Mouse (Mus musculus) G1E (cell line): ENCODE measurements at regions not wholly inside any gene's neighbourhood (a gene's known extent, or its start where the extent isn't known, plus 50 kb on each side); places are given as distances from the start of the nearest gene placed in this dataset.

ENCODE experiments used
- ATAC-seq: 2 replicates; pipeline ENCODE4 v1.8.0; 2016; ENCODE audit warnings: mild to moderate bottlenecking; ENCODE audit not compliant: insufficient number of reproducible peaks, poor library complexity, low FRiP score, severe bottlenecking; ENCODE audit errors: extremely low read depth
- DNase-seq: peaks from one replicate; pipeline ENCODE4 v3.0.0; 2012; ENCODE audit warnings: low spot score
- H3K27me3 ChIP-seq: 2 replicates; pipeline ENCODE4 v1.6.1; 2012; ENCODE audit warnings: mild to moderate bottlenecking, low read length, inconsistent platforms; ENCODE audit not compliant: insufficient read depth
- H3K36me3 ChIP-seq: replicated peaks from 2 replicates; pipeline ENCODE3; 2012; ENCODE audit warnings: mild to moderate bottlenecking, inconsistent platforms
- H3K4me1 ChIP-seq: 2 replicates; pipeline ENCODE4 v1.6.1; 2012; ENCODE audit warnings: low read depth, low read length, inconsistent platforms, mixed read lengths; ENCODE audit not compliant: insufficient read depth
- H3K4me3 ChIP-seq: 2 replicates; pipeline ENCODE4 v1.5.1; 2012; ENCODE audit warnings: low read depth, mild to moderate bottlenecking, inconsistent platforms, low read length, moderate library complexity, mixed read lengths
- H3K9me3 ChIP-seq: replicated peaks from 2 replicates; pipeline ENCODE4 v1.6.1; 2012; ENCODE audit warnings: inconsistent platforms
- CTCF ChIP-seq: IDR thresholded peaks from 2 replicates; pipeline ENCODE4 v1.5.1; 2012; ENCODE audit warnings: low read depth, low read length, inconsistent platforms, mixed read lengths
- GATA1 ChIP-seq: IDR thresholded peaks from 2 replicates; pipeline ENCODE4 v1.6.1; 2012; ENCODE audit warnings: borderline replicate concordance, low read length, inconsistent platforms, mixed read lengths
- GATA2 ChIP-seq: IDR thresholded peaks from 2 replicates; pipeline ENCODE4 v1.6.1; 2012; ENCODE audit warnings: low read depth, low read length, inconsistent platforms, borderline replicate concordance
- POLR2AphosphoS5 ChIP-seq: IDR thresholded peaks from 2 replicates; pipeline ENCODE4 v1.6.1; 2012; ENCODE audit warnings: low read depth, low read length, inconsistent platforms; ENCODE audit not compliant: insufficient replicate concordance
- TAL1 ChIP-seq: conservative IDR thresholded peaks from 2 replicates; pipeline ENCODE4 v1.6.1; 2012; ENCODE audit warnings: low read depth, low read length, inconsistent platforms, mixed read lengths

GRCm38 (mm10) chr1:35864246-35864645 is 204.0 kb upstream of the Hs6st1 start:
- TF ChIP-seq POLR2AphosphoS5 = no peak
- no peak for TF ChIP-seq CTCF
- no peak for TF ChIP-seq GATA1
- TF ChIP-seq TAL1 = no peak
- TF ChIP-seq GATA2 = no peak
- Histone ChIP-seq H3K36me3 (no peaks in the 10 kb centered on the region), H3K9me3 (no peaks in the 10 kb centered on the region), H3K4me1 (no peaks in the 10 kb centered on the region), H3K27me3 (peaks cover 5% of the 10 kb centered on the region), H3K4me3 (no peak overlapping the region)
- no peak for DNase-seq
- no peak for ATAC-seq

GRCm38 (mm10) chr1:35865263-35865662 is 202.9 kb upstream of the Hs6st1 start:
- Histone ChIP-seq H3K4me3 (no peak overlapping the region), H3K27me3 (peaks cover 10% of the 10 kb centered on the region), H3K36me3 (no peaks in the 10 kb centered on the region), H3K4me1 (no peaks in the 10 kb centered on the region), H3K9me3 (no peaks in the 10 kb centered on the region)
- ATAC-seq (no peak), DNase-seq (no peak)
- TF ChIP-seq TAL1 = no peak
- TF ChIP-seq GATA2 = no peak
- TF ChIP-seq POLR2AphosphoS5 = no peak
- no peak for TF ChIP-seq GATA1
- TF ChIP-seq CTCF = no peak

DNA sequence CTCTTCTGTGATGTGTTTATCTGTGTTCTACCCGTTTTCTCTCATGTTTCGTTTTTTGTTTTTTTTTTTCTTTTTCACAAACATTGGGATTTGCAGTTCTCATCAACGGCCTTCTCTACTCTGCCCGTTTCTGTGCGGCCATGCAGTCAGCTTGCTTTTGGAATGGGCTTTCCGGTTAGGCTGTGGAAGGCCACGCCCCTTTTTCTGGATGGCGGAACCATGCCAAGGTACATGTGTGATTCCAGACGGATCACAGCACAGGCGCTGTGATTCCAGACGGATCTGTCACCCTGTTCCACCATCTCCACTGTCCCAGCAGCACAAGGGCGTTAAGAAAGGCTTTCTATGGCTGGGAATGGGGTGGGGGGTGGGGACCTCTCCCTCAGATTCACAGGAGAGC is 201.6 kb upstream of the Hs6st1 start:
- no peak for ATAC-seq
- TF ChIP-seq GATA2 (no peak), POLR2AphosphoS5 (no peak), CTCF (no peak), GATA1 (no peak), TAL1 (no peak)
- Histone ChIP-seq H3K27me3 (peaks cover 13% of the 10 kb centered on the region), H3K36me3 (no peaks in the 10 kb centered on the region), H3K4me3 (no peak overlapping the region), H3K9me3 (no peaks in the 10 kb centered on the region), H3K4me1 (no peaks in the 10 kb centered on the region)
- DNase-seq = no peak

GRCm38 (mm10) chr1:35869381-35870143 is 198.6 kb upstream of the Hs6st1 start:
- peaks cover 17% of the 10 kb centered on the region for H3K27me3 ChIP-seq
- no peaks in the 10 kb centered on the region for H3K36me3 ChIP-seq
- no peaks in the 10 kb centered on the region for H3K9me3 ChIP-seq
- H3K4me1 ChIP-seq = no peaks in the 10 kb centered on the region
- ATAC-seq = no peak; the same call in 1 of the 2 replicates
- DNase-seq = no peak
- TF ChIP-seq POLR2AphosphoS5 (no peak), CTCF (no peak), TAL1 (no peak), GATA2 (no peak), GATA1 (no peak)
- H3K4me3 ChIP-seq = no peak overlapping the region

DNA sequence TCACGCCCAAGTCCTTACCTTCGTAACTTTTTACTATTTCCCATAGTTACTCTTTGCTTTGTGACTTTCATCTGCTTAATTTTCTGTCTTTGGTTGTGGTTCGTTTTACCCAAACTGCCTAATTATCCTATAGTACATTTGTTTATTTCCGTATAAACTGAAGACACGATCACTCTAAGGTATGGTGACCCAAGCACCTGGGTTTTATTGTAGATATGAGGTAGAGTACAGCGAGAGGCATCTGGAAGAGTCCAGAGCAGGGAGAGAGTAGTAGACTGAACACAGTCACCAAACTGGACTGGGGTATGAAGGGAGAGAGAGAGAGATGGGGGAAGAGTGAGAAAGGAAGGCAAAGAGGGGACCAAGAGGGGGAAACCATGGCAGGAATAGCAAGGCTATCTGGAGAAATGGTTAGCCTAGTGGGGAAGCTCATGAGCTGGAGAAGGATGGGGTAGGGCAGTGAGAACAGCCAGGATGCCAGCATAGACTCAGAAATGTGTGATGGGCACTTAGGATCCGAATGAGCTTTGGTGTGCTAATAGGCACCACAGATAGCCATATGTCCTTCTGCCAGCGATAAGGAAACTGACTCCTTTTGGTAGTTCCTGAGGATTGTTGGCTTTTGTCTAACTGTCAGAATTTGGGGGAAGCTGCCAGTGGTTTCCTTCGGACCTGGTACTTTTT is 197.9 kb upstream of the Hs6st1 start:
- Histone ChIP-seq H3K4me1 (no peaks in the 10 kb centered on the region), H3K9me3 (no peaks in the 10 kb centered on the region), H3K36me3 (no peaks in the 10 kb centered on the region), H3K4me3 (no peak overlapping the region), H3K27me3 (peaks cover 17% of the 10 kb centered on the region)
- ATAC-seq (no peak), DNase-seq (no peak)
- TF ChIP-seq GATA2 (no peak), CTCF (no peak), TAL1 (no peak), GATA1 (no peak), POLR2AphosphoS5 (no peak)

- TF ChIP-seq GATA1 (no peak), GATA2 (no peak), POLR2AphosphoS5 (no peak), CTCF (no peak)
- ATAC-seq = no peak
- no peaks in the 10 kb centered on the region for H3K4me1 ChIP-seq
- no peak for DNase-seq
- no peaks in the 10 kb centered on the region for H3K36me3 ChIP-seq
- no peaks in the 10 kb centered on the region for H3K9me3 ChIP-seq
- no peak overlapping the region for H3K4me3 ChIP-seq
- H3K27me3 ChIP-seq = peaks cover 21% of the 10 kb centered on the region
Measured at GRCm38 (mm10) chr1:35873038-35873437, 195.2 kb upstream of the Hs6st1 start.

- no peaks in the 10 kb centered on the region for H3K9me3 ChIP-seq
- no peak for DNase-seq
- ATAC-seq = no peak
- H3K4me3 ChIP-seq = no peak overlapping the region
- TF ChIP-seq CTCF = no peak
- no peak for TF ChIP-seq GATA2
- no peak for TF ChIP-seq TAL1
- no peak for TF ChIP-seq GATA1
- no peak for TF ChIP-seq POLR2AphosphoS5
- H3K27me3 ChIP-seq = peaks cover 15% of the 10 kb centered on the region
- no peaks in the 10 kb centered on the region for H3K36me3 ChIP-seq
- no peaks in the 10 kb centered on the region for H3K4me1 ChIP-seq
Measured at GRCm38 (mm10) chr1:35875210-35875811, 192.9 kb upstream of the Hs6st1 start.
